Mouse (Mus musculus): ENCODE data around the gene Bbof1. TPM values are rescaled to one million over a fixed set of nuclear protein-coding genes. Genes with fewer than 3 reads are reported as not detected.

The Bbof1 gene
- polyA plus RNA-seq, 1 experiment from 2014 or later, result 0.41 TPM

DNA sequence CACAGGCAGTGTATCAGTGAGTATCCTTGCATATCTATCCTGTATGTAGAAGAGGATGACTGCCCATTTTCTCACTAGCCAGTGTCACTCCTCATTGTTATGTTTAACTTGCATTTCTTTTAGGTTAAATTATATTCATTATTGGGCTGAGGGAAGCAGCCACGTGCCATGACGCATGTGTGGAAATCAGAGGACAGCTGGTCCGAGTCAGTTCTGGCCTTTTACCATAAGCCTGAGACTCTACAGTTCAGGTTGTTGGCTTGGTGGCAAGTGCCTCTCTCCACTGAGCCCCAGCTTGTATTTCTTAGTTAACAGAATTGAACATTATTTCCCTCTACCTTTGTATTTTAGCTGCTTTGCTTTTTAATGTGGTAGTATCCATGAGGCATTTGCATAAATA, 48.0 kb downstream of the Bbof1 start:
- WGBS, result 94% methylated on average over 3 of the region's 3 CpGs
- no peaks in the 10 kb centered on the region for H3K4me1 ChIP-seq (ENCODE audit: control insufficient read depth, insufficient read depth, low read length)

DNA sequence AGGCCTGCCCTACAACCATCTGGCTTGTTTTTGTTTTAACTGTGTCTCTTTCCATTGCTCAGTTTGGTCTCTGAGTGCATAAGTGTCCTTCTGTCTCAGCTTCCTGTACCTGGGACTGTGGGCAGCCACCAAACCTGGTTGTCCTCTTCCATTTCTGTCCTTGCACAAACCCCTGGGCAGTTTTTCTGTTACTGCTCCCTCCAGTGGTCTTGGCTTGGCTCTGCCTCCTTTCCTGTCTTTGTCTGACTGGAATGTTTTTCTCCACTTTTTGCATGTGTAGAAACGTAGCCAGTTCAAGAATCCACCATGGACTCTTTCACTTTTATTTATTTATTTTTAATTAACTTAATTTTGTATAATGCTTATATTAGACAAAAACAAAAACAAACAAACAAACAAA, 51.0 kb downstream of the Bbof1 start:
- no peaks in the 10 kb centered on the region for H3K27me3 ChIP-seq (ENCODE audit: control insufficient read depth, insufficient read depth, low read length)
- no peak overlapping the region for H3K27ac ChIP-seq (replicated peaks; ENCODE audit: low read depth, low read length)
- no peaks in the 10 kb centered on the region for H3K9me3 ChIP-seq (replicated peaks; ENCODE audit: control insufficient read depth, low read length)
- no peaks in the 10 kb centered on the region for H3K4me1 ChIP-seq (ENCODE audit: control insufficient read depth, insufficient read depth, low read length)
- H3K36me3 ChIP-seq (replicated peaks; ENCODE audit: control insufficient read depth, insufficient read depth, low read depth, low read length), result 0 out of 2 replicates have a peak, but pooled peaks cover 2% of the 10 kb centered on the region
- peak; percentile 6 for DNase-seq (ENCODE audit: low spot score)
- ATAC-seq (replicated peaks; ENCODE audit: insufficient number of reproducible peaks, low FRiP score, low TSS enrichment, low read depth), result no peak
- no peak overlapping the region for H3K4me2 ChIP-seq (ENCODE audit: low read depth, low read length)
- 65% methylated on average over 1 of the region's 1 CpGs for WGBS
- H3K9ac ChIP-seq (replicated peaks; ENCODE audit: low read length), result no peak overlapping the region
- H3K4me3 ChIP-seq (ENCODE audit: low read depth, low read length), result no peak overlapping the region

More for the DNA sequence above, 48.0 kb downstream of the Bbof1 start:
- ATAC-seq (replicated peaks; ENCODE audit: insufficient number of reproducible peaks, low FRiP score, low TSS enrichment, low read depth) (no peak), DNase-seq (ENCODE audit: low spot score) (no peak)
- Histone ChIP-seq H3K9me3 (replicated peaks; ENCODE audit: control insufficient read depth, low read length) (no peaks in the 10 kb centered on the region), H3K4me2 (ENCODE audit: low read depth, low read length) (no peak overlapping the region), H3K36me3 (replicated peaks; ENCODE audit: control insufficient read depth, insufficient read depth, low read depth, low read length) (no peaks in the 10 kb centered on the region), H3K27ac (replicated peaks; ENCODE audit: low read depth, low read length) (no peak overlapping the region), H3K9ac (replicated peaks; ENCODE audit: low read length) (no peak overlapping the region), H3K4me3 (ENCODE audit: low read depth, low read length) (no peak overlapping the region), H3K27me3 (ENCODE audit: control insufficient read depth, insufficient read depth, low read length) (no peaks in the 10 kb centered on the region)

GRCm38 (mm10) chr12:84461416-84461815, 52.5 kb downstream of the Bbof1 start:
- Histone ChIP-seq H3K4me2 (ENCODE audit: low read depth, low read length) (no peak overlapping the region), H3K27ac (replicated peaks; ENCODE audit: low read depth, low read length) (no peak overlapping the region), H3K4me3 (ENCODE audit: low read depth, low read length) (no peak overlapping the region), H3K9me3 (replicated peaks; ENCODE audit: control insufficient read depth, low read length) (no peaks in the 10 kb centered on the region), H3K27me3 (ENCODE audit: control insufficient read depth, insufficient read depth, low read length) (no peaks in the 10 kb centered on the region), H3K36me3 (replicated peaks; ENCODE audit: control insufficient read depth, insufficient read depth, low read depth, low read length) (0 out of 2 replicates have a peak, but pooled peaks cover 2% of the 10 kb centered on the region), H3K4me1 (ENCODE audit: control insufficient read depth, insufficient read depth, low read length) (no peaks in the 10 kb centered on the region), H3K9ac (replicated peaks; ENCODE audit: low read length) (no peak overlapping the region)
- DNase-seq (ENCODE audit: low spot score), result no peak
- ATAC-seq (replicated peaks; ENCODE audit: insufficient number of reproducible peaks, low FRiP score, low TSS enrichment, low read depth), result no peak
- 93% methylated on average over 5 of the region's 5 CpGs for WGBS

- ATAC-seq (replicated peaks; ENCODE audit: insufficient number of reproducible peaks, low FRiP score, low TSS enrichment, low read depth) (no peak), DNase-seq (ENCODE audit: low spot score) (no peak)
- Histone ChIP-seq H3K4me1 (ENCODE audit: control insufficient read depth, insufficient read depth, low read length) (no peaks in the 10 kb centered on the region), H3K9me3 (replicated peaks; ENCODE audit: control insufficient read depth, low read length) (no peaks in the 10 kb centered on the region), H3K4me3 (ENCODE audit: low read depth, low read length) (no peak overlapping the region), H3K36me3 (replicated peaks; ENCODE audit: control insufficient read depth, insufficient read depth, low read depth, low read length) (0 out of 2 replicates have a peak, but pooled peaks cover 2% of the 10 kb centered on the region), H3K27ac (replicated peaks; ENCODE audit: low read depth, low read length) (no peak overlapping the region), H3K9ac (replicated peaks; ENCODE audit: low read length) (no peak overlapping the region), H3K4me2 (ENCODE audit: low read depth, low read length) (no peak overlapping the region), H3K27me3 (ENCODE audit: control insufficient read depth, insufficient read depth, low read length) (no peaks in the 10 kb centered on the region)
- WGBS, result 82% methylated on average over 3 of the region's 3 CpGs
Observed at GRCm38 (mm10) chr12:84462856-84463255, 54.0 kb downstream of the Bbof1 start.

GRCm38 (mm10) chr12:84468701-84469100, 59.8 kb downstream of the Bbof1 start:
- no peak overlapping the region for H3K4me3 ChIP-seq (ENCODE audit: low read depth, low read length)
- no peak overlapping the region for H3K27ac ChIP-seq (replicated peaks; ENCODE audit: low read depth, low read length)
- no peak overlapping the region for H3K4me2 ChIP-seq (ENCODE audit: low read depth, low read length)
- WGBS, result 0% methylated on average over 1 of the region's 1 CpGs
- ATAC-seq (replicated peaks; ENCODE audit: insufficient number of reproducible peaks, low FRiP score, low TSS enrichment, low read depth) (no peak), DNase-seq (ENCODE audit: low spot score) (peak; percentile 78)
- no peaks in the 10 kb centered on the region for H3K4me1 ChIP-seq (ENCODE audit: control insufficient read depth, insufficient read depth, low read length)
- no peaks in the 10 kb centered on the region for H3K27me3 ChIP-seq (ENCODE audit: control insufficient read depth, insufficient read depth, low read length)
- no peak overlapping the region for H3K9ac ChIP-seq (replicated peaks; ENCODE audit: low read length)
- no peaks in the 10 kb centered on the region for H3K9me3 ChIP-seq (replicated peaks; ENCODE audit: control insufficient read depth, low read length)
- H3K36me3 ChIP-seq (replicated peaks; ENCODE audit: control insufficient read depth, insufficient read depth, low read depth, low read length), result no peaks in the 10 kb centered on the region

- no peaks in the 10 kb centered on the region for H3K9me3 ChIP-seq (replicated peaks; ENCODE audit: control insufficient read depth, low read length)
- no peaks in the 10 kb centered on the region for H3K4me1 ChIP-seq (ENCODE audit: control insufficient read depth, insufficient read depth, low read length)
- no peak overlapping the region for H3K4me2 ChIP-seq (ENCODE audit: low read depth, low read length)
- no peaks in the 10 kb centered on the region for H3K27me3 ChIP-seq (ENCODE audit: control insufficient read depth, insufficient read depth, low read length)
- H3K36me3 ChIP-seq (replicated peaks; ENCODE audit: control insufficient read depth, insufficient read depth, low read depth, low read length), result no peaks in the 10 kb centered on the region; the same call in 1 of the 2 replicates
- H3K27ac ChIP-seq (replicated peaks; ENCODE audit: low read depth, low read length), result no peak overlapping the region
- no peak for ATAC-seq (replicated peaks; ENCODE audit: insufficient number of reproducible peaks, low FRiP score, low TSS enrichment, low read depth)
- WGBS, result 93% methylated on average over 7 of the region's 7 CpGs
- no peak overlapping the region for H3K4me3 ChIP-seq (ENCODE audit: low read depth, low read length)
- DNase-seq (ENCODE audit: low spot score), result no peak
- no peak overlapping the region for H3K9ac ChIP-seq (replicated peaks; ENCODE audit: low read length)
Observed at GRCm38 (mm10) chr12:84478937-84479336, 70.1 kb downstream of the Bbof1 start.

DNA sequence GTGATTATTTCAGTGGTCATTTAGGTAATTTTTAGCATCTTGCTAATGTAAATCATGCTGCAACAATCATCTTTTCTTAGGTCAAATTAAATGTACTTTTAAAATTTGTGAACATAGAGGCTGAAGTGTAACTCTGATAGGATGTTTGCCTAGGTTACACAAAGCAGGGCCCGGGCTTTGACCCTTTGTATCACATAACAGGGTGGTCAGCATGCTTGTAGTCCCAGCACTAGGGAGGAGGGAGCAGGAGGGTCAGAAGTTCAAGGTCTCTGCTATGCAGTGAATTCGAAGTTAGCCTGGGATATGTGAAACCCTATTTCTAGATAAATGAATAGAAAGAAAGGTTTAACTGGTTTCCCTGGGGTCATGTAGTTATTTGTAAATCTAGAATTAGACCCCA, 72.4 kb downstream of the Bbof1 start:
- no peak overlapping the region for H3K9ac ChIP-seq (replicated peaks; ENCODE audit: low read length)
- H3K27me3 ChIP-seq (ENCODE audit: control insufficient read depth, insufficient read depth, low read length), result no peaks in the 10 kb centered on the region
- ATAC-seq (replicated peaks; ENCODE audit: insufficient number of reproducible peaks, low FRiP score, low TSS enrichment, low read depth) (no peak), DNase-seq (ENCODE audit: low spot score) (no peak)
- no peaks in the 10 kb centered on the region for H3K9me3 ChIP-seq (replicated peaks; ENCODE audit: control insufficient read depth, low read length)
- H3K4me1 ChIP-seq (ENCODE audit: control insufficient read depth, insufficient read depth, low read length), result no peaks in the 10 kb centered on the region
- no peak overlapping the region for H3K27ac ChIP-seq (replicated peaks; ENCODE audit: low read depth, low read length)
- no peaks in the 10 kb centered on the region; the same call in 1 of the 2 replicates for H3K36me3 ChIP-seq (replicated peaks; ENCODE audit: control insufficient read depth, insufficient read depth, low read depth, low read length)
- H3K4me3 ChIP-seq (ENCODE audit: low read depth, low read length), result no peak overlapping the region
- 47% methylated on average over 2 of the region's 2 CpGs for WGBS
- H3K4me2 ChIP-seq (ENCODE audit: low read depth, low read length), result no peak overlapping the region

GRCm38 (mm10) chr12:84482778-84483585, 74.1 kb downstream of the Bbof1 start:
- Histone ChIP-seq H3K27me3 (ENCODE audit: control insufficient read depth, insufficient read depth, low read length) (no peaks in the 10 kb centered on the region), H3K4me3 (ENCODE audit: low read depth, low read length) (no peak overlapping the region), H3K36me3 (replicated peaks; ENCODE audit: control insufficient read depth, insufficient read depth, low read depth, low read length) (no peaks in the 10 kb centered on the region; the same call in 1 of the 2 replicates), H3K27ac (replicated peaks; ENCODE audit: low read depth, low read length) (no peak overlapping the region), H3K9me3 (replicated peaks; ENCODE audit: control insufficient read depth, low read length) (no peaks in the 10 kb centered on the region), H3K4me2 (ENCODE audit: low read depth, low read length) (no peak overlapping the region), H3K4me1 (ENCODE audit: control insufficient read depth, insufficient read depth, low read length) (no peaks in the 10 kb centered on the region), H3K9ac (replicated peaks; ENCODE audit: low read length) (no peak overlapping the region)
- DNase-seq (ENCODE audit: low spot score) (no peak), ATAC-seq (replicated peaks; ENCODE audit: insufficient number of reproducible peaks, low FRiP score, low TSS enrichment, low read depth) (no peak)
- WGBS, result 85% methylated on average over 14 of the region's 14 CpGs

Measured in embryonic facial prominence, embryonic 11.5 days (tissue).